Mouse (Mus musculus) left cerebral cortex, postnatal 4 days (tissue): ENCODE data around the gene Wwc2. TPM values are rescaled to one million over a fixed set of nuclear protein-coding genes. Genes with fewer than 3 reads are reported as not detected.

Source experiments
- DNase-seq: peaks from one replicate; pipeline ENCODE4 v3.0.0-alpha.2; 2022
- intact Hi-C: fragments of 180-260 bp; cut with DNase I; formaldehyde crosslinking; loops from one replicate; pipeline ENCODE4 v1.15.1; 2025
- total RNA-seq, 2 experiments: library from RNA; stranded (reverse); gene quantifications; 2 replicates each; pipeline ENCODE4 v1.2.3; 2021

Wwc2 gene
- total RNA-seq, 2 experiments from 2014 or later, result 23.3 to 23.7 TPM

- intact Hi-C loops, result no loop called here
- no peak for DNase-seq
These were observed 47.7 kb downstream of the Wwc2 start for GRCm38 (mm10) chr8:47943049-47943448.

GRCm38 (mm10) chr8:47941028-47941427 is 49.7 kb downstream of the Wwc2 start:
- intact Hi-C loops, result no loop called here
- DNase-seq, result peak; percentile 42

GRCm38 (mm10) chr8:47939933-47940870 is 50.5 kb downstream of the Wwc2 start:
- intact Hi-C loops, result no loop called here
- no peak for DNase-seq

GRCm38 (mm10) chr8:47939217-47939616 is 51.5 kb downstream of the Wwc2 start:
- intact Hi-C loops, result no loop called here
- DNase-seq, result no peak

- intact Hi-C loops, result no loop called here
- no peak for DNase-seq
These were observed 54.3 kb downstream of the Wwc2 start for GRCm38 (mm10) chr8:47936386-47936785.

GRCm38 (mm10) chr8:47935461-47935860 is 55.3 kb downstream of the Wwc2 start:
- no peak for DNase-seq
- intact Hi-C loops, result no loop called here

GRCm38 (mm10) chr8:47933087-47933486 is 57.6 kb downstream of the Wwc2 start:
- no peak for DNase-seq
- intact Hi-C loops, result no loop called here

- intact Hi-C loops, result no loop called here
- no peak for DNase-seq
These were observed 58.5 kb downstream of the Wwc2 start for GRCm38 (mm10) chr8:47932028-47932790.

- DNase-seq, result no peak
- intact Hi-C loops, result no loop called here
These were observed 59.4 kb downstream of the Wwc2 start for GRCm38 (mm10) chr8:47931371-47931770.

- intact Hi-C loops, result no loop called here
- DNase-seq, result no peak
These were observed 61.1 kb downstream of the Wwc2 start for GRCm38 (mm10) chr8:47929615-47930014.

GRCm38 (mm10) chr8:47928604-47929185 is 62.0 kb downstream of the Wwc2 start:
- intact Hi-C loops, result no loop called here
- DNase-seq, result no peak

GRCm38 (mm10) chr8:47924921-47925320 is 65.8 kb downstream of the Wwc2 start:
- DNase-seq, result no peak
- intact Hi-C loops, result no loop called here

GRCm38 (mm10) chr8:47922816-47923215 is 67.9 kb downstream of the Wwc2 start:
- no peak for DNase-seq
- intact Hi-C loops, result no loop called here

GRCm38 (mm10) chr8:47922011-47922410 is 68.7 kb downstream of the Wwc2 start:
- no peak for DNase-seq
- intact Hi-C loops, result no loop called here

- intact Hi-C loops, result no loop called here
- no peak for DNase-seq
These were observed 70.1 kb downstream of the Wwc2 start for GRCm38 (mm10) chr8:47920575-47921144.

- intact Hi-C loops, result no loop called here
- DNase-seq, result no peak
These were observed 73.4 kb downstream of the Wwc2 start for GRCm38 (mm10) chr8:47917060-47918035.

GRCm38 (mm10) chr8:47915521-47915920 is 75.2 kb downstream of the Wwc2 start:
- intact Hi-C loops, result no loop called here
- DNase-seq, result no peak

- intact Hi-C loops, result no loop called here
These were observed 75.8 kb downstream of the Wwc2 start for GRCm38 (mm10) chr8:47914946-47915345.

GRCm38 (mm10) chr8:47914161-47914560 is 76.6 kb downstream of the Wwc2 start:
- intact Hi-C loops, result no loop called here
- no peak for DNase-seq

More at GRCm38 (mm10) chr8:47914946-47915345, 75.8 kb downstream of the Wwc2 start:
- no peak for DNase-seq

- intact Hi-C loops, result no loop called here
- no peak for DNase-seq
These were observed 77.1 kb downstream of the Wwc2 start for GRCm38 (mm10) chr8:47913621-47914020.
